Mouse (Mus musculus): ENCODE data around the gene Rsph3b.
A peak's percentile ranks its signal among the peaks of the same experiment; 100 is the strongest.
"Not testable (repeated sequence)": the region's sequence is repeated elsewhere in the genome, so short reads cannot be mapped to it uniquely, and the experiment has no call there.

The Rsph3b gene

GRCm38 (mm10) chr17:6948769-6949228 lies 317 bp upstream of the Rsph3b start:
- not testable (repeated sequence) for DNase-seq

- not testable (repeated sequence) for DNase-seq
Observed at GRCm38 (mm10) chr17:6947637-6947983, 872 bp downstream of the Rsph3b start.

- not testable (repeated sequence) for DNase-seq
Observed at GRCm38 (mm10) chr17:6942560-6942959, 5.9 kb downstream of the Rsph3b start.

GRCm38 (mm10) chr17:6931625-6932024 lies 16.9 kb downstream of the Rsph3b start:
- not testable (repeated sequence) for DNase-seq

- DNase-seq: not testable (repeated sequence)
Observed at GRCm38 (mm10) chr17:6920351-6920894, 28.1 kb downstream of the Rsph3b start.

GRCm38 (mm10) chr17:6919388-6919787 lies 29.1 kb downstream of the Rsph3b start:
- not testable (repeated sequence) for DNase-seq

GRCm38 (mm10) chr17:6915282-6915681 lies 33.2 kb downstream of the Rsph3b start:
- DNase-seq: not testable (repeated sequence)

- DNase-seq: peak; percentile 0
Observed at GRCm38 (mm10) chr17:6914066-6914465, 34.4 kb downstream of the Rsph3b start.

GRCm38 (mm10) chr17:6900361-6900760 lies 48.1 kb downstream of the Rsph3b start:
- not testable (repeated sequence) for DNase-seq

GRCm38 (mm10) chr17:6897996-6898562 lies 50.4 kb downstream of the Rsph3b start:
- not testable (repeated sequence) for DNase-seq

GRCm38 (mm10) chr17:6896756-6897155 lies 51.7 kb downstream of the Rsph3b start:
- DNase-seq: peak; percentile 68

GRCm38 (mm10) chr17:6893332-6893731 lies 55.1 kb downstream of the Rsph3b start:
- DNase-seq: peak; percentile 81

- DNase-seq: peak; percentile 70
Observed at GRCm38 (mm10) chr17:6891966-6892934, 56.2 kb downstream of the Rsph3b start.

- no peak for DNase-seq
Observed at GRCm38 (mm10) chr17:6886445-6886844, 62.0 kb downstream of the Rsph3b start.

- peak; percentile 57 for DNase-seq
Observed at GRCm38 (mm10) chr17:6884531-6884930, 64.0 kb downstream of the Rsph3b start.

- DNase-seq: peak; percentile 39
Observed at GRCm38 (mm10) chr17:6881306-6881705, 67.2 kb downstream of the Rsph3b start.

- peak; percentile 67 for DNase-seq
Observed at GRCm38 (mm10) chr17:6871421-6871820, 77.1 kb downstream of the Rsph3b start.

GRCm38 (mm10) chr17:6868810-6869209 lies 79.7 kb downstream of the Rsph3b start:
- DNase-seq: peak; percentile 84

- DNase-seq: peak; percentile 72
Observed at GRCm38 (mm10) chr17:6867740-6868139, 80.7 kb downstream of the Rsph3b start.

- DNase-seq: peak; percentile 71
Observed at GRCm38 (mm10) chr17:6866576-6866975, 81.9 kb downstream of the Rsph3b start.

GRCm38 (mm10) chr17:6865580-6865979 lies 82.9 kb downstream of the Rsph3b start:
- peak; percentile 95 for DNase-seq

- DNase-seq: peak; percentile 72
Observed at GRCm38 (mm10) chr17:6864869-6865268, 83.6 kb downstream of the Rsph3b start.

GRCm38 (mm10) chr17:6863521-6863920 lies 85.0 kb downstream of the Rsph3b start:
- peak; percentile 97 for DNase-seq
